Mouse (Mus musculus): ENCODE data around the gene Mfap4. TPM values are rescaled to one million over a fixed set of nuclear protein-coding genes. Genes with fewer than 3 reads are reported as not detected.

Mfap4 gene
- total RNA-seq, 2 experiments from 2014 or later, result 41.9 to 52.4 TPM

- no peak for DNase-seq
These were observed 3.8 kb upstream of the Mfap4 start for GRCm38 (mm10) chr11:61481239-61482090.

GRCm38 (mm10) chr11:61483226-61483845, 1.9 kb upstream of the Mfap4 start:
- DNase-seq, result no peak

- DNase-seq, result no peak
These were observed 997 bp upstream of the Mfap4 start for GRCm38 (mm10) chr11:61484256-61484612.

- DNase-seq, result no peak
These were observed 568 bp downstream of the Mfap4 start for GRCm38 (mm10) chr11:61485541-61486457.

- no peak for DNase-seq
These were observed 1.4 kb downstream of the Mfap4 start for GRCm38 (mm10) chr11:61486458-61487219.

GRCm38 (mm10) chr11:61487401-61487800, 2.2 kb downstream of the Mfap4 start:
- peak; percentile 60 for DNase-seq

- no peak for DNase-seq
These were observed 2.7 kb downstream of the Mfap4 start for GRCm38 (mm10) chr11:61487936-61488335.

GRCm38 (mm10) chr11:61489085-61489484, 3.9 kb downstream of the Mfap4 start:
- DNase-seq, result no peak

- no peak for DNase-seq
These were observed 4.6 kb downstream of the Mfap4 start for GRCm38 (mm10) chr11:61489874-61490273.

GRCm38 (mm10) chr11:61490944-61491520, 5.8 kb downstream of the Mfap4 start:
- no peak for DNase-seq

GRCm38 (mm10) chr11:61492749-61493401, 7.6 kb downstream of the Mfap4 start:
- DNase-seq, result no peak

GRCm38 (mm10) chr11:61493525-61494128, 8.4 kb downstream of the Mfap4 start:
- DNase-seq, result no peak

GRCm38 (mm10) chr11:61494129-61494997, 9.1 kb downstream of the Mfap4 start, which contains the start of gene Mapk7:
Gene Mapk7, minus strand, starts transcription at chr11:61494406.
- peak; percentile 99 for DNase-seq

- no peak for DNase-seq
These were observed 10.3 kb downstream of the Mfap4 start for GRCm38 (mm10) chr11:61495528-61495927.

- no peak for DNase-seq
These were observed 12.3 kb downstream of the Mfap4 start for GRCm38 (mm10) chr11:61497490-61497889.

GRCm38 (mm10) chr11:61498736-61499504, 13.7 kb downstream of the Mfap4 start:
- DNase-seq, result no peak

GRCm38 (mm10) chr11:61503933-61504332, 18.7 kb downstream of the Mfap4 start:
- no peak for DNase-seq

- DNase-seq, result peak; percentile 91
These were observed 19.6 kb downstream of the Mfap4 start, which contains the start of gene B9d1 for GRCm38 (mm10) chr11:61504713-61505257. Gene B9d1, plus strand, starts transcription at chr11:61505144.
